Mouse (Mus musculus) embryonic facial prominence, embryonic 13.5 days (tissue): ENCODE measurements around the gene Polr3gl. TPM values are rescaled to one million over a fixed set of nuclear protein-coding genes. Genes with fewer than 3 reads are reported as not detected.

Experiments
- ATAC-seq: fragments of 200-750 bp; cut with Nextera tagmentation; 2 replicates; pipeline ENCODE4 v1.8.0; 2017; ENCODE audit warnings: low read depth; ENCODE audit not compliant: insufficient number of reproducible peaks, insufficient read depth, low FRiP score, low TSS enrichment
- H3K27ac ChIP-seq: fragments of 300-500 bp; sonication (generic); 2 replicates; pipeline ENCODE4 v1.5.1; 2015; ENCODE audit warnings: moderate library complexity, mild to moderate bottlenecking, inconsistent platforms
- H3K27me3 ChIP-seq: fragments of 300-500 bp; sonication (generic); 2 replicates; pipeline ENCODE4 v1.6.1; 2015; ENCODE audit warnings: mild to moderate bottlenecking, inconsistent platforms
- H3K36me3 ChIP-seq: fragments of 300-500 bp; sonication (generic); 2 replicates; pipeline ENCODE4 v1.6.1; 2015; ENCODE audit warnings: mild to moderate bottlenecking, inconsistent platforms
- H3K4me1 ChIP-seq: fragments of 300-500 bp; sonication (generic); 2 replicates; pipeline ENCODE4 v1.6.1; 2015; ENCODE audit warnings: inconsistent platforms
- H3K4me2 ChIP-seq: fragments of 300-500 bp; sonication (generic); 2 replicates; pipeline ENCODE4 v1.6.1; 2015; ENCODE audit warnings: moderate library complexity, mild to moderate bottlenecking, inconsistent platforms
- H3K4me3 ChIP-seq: fragments of 300-500 bp; sonication (generic); 2 replicates; pipeline ENCODE4 v1.5.1; 2015; ENCODE audit warnings: mild to moderate bottlenecking, inconsistent platforms
- H3K9ac ChIP-seq: fragments of 300-500 bp; sonication (generic); 2 replicates; pipeline ENCODE4 v1.6.1; 2015; ENCODE audit warnings: mild to moderate bottlenecking, inconsistent platforms
- H3K9me3 ChIP-seq: fragments of 300-500 bp; sonication (generic); 2 replicates; pipeline ENCODE4 v1.6.1; 2016; ENCODE audit warnings: inconsistent platforms
- WGBS: fragments of 180-500 bp; shearing (Covaris S2); methylation state at CpG from one replicate; pipeline ENCODE4 v1.1.7; 2015; ENCODE audit warnings: mixed read lengths; 5-methylcytosine and 5-hydroxymethylcytosine counted together
- polyA plus RNA-seq: library from polyadenylated mRNA; unstranded; fragments of >200 nt; fragmentation: Nextera tagmentation; extraction: Ambion mirVana; gene quantifications from 2 replicates; pipeline ENCODE4 v1.2.1, GENCODE M21; 2015

Polr3gl gene
- polyA plus RNA-seq, 1 experiment from 2014 or later, result 53.7 TPM

GRCm38 (mm10) chr3:96578561-96579238 is 15.3 kb downstream of the Polr3gl start:
- no peak for ATAC-seq
- H3K9me3 ChIP-seq, result no peaks in the 10 kb centered on the region
- no peaks in the 10 kb centered on the region; the same call in 1 of the 2 replicates for H3K27me3 ChIP-seq
- no peak overlapping the region for H3K4me2 ChIP-seq
- H3K4me1 ChIP-seq, result peaks cover 33% of the 10 kb centered on the region
- H3K27ac ChIP-seq, result no peak overlapping the region
- 77% methylated on average over 12 of the region's 12 CpGs for WGBS
- no peak overlapping the region for H3K9ac ChIP-seq
- H3K36me3 ChIP-seq, result peaks cover 5% of the 10 kb centered on the region; the same call in 1 of the 2 replicates
- H3K4me3 ChIP-seq, result no peak overlapping the region

DNA sequence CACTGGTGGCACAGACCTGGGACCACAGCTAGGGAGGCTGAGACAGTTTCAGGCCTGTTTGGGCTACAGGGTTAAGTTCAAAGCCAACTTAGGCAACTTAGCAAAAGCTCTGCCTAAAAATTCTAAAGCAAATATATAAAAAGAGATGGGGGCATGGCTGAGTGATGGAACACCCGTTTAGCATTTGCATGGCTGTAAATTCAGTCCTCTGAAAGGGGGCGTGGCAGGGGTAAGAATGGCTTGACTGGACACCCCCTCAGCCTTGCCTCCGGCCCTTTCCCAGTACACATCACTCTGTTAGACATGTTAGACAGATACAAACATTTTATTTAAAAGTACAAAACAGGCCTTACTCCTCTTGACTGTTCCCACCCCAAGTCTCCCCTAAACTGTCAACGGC is 16.4 kb downstream of the Polr3gl start:
- 79% methylated on average over 4 of the region's 4 CpGs for WGBS
- ATAC-seq, result no peak
- no peak overlapping the region for H3K9ac ChIP-seq
- no peaks in the 10 kb centered on the region for H3K9me3 ChIP-seq
- peak overlapping the region; percentile 79 for H3K27ac ChIP-seq
- H3K4me1 ChIP-seq, result peaks cover 33% of the 10 kb centered on the region
- peak overlapping the region; percentile 52; the same call in 1 of the 2 replicates for H3K4me2 ChIP-seq
- peaks cover 5% of the 10 kb centered on the region; the same call in 1 of the 2 replicates for H3K36me3 ChIP-seq
- no peak overlapping the region for H3K4me3 ChIP-seq
- no peaks in the 10 kb centered on the region; the same call in 1 of the 2 replicates for H3K27me3 ChIP-seq

DNA sequence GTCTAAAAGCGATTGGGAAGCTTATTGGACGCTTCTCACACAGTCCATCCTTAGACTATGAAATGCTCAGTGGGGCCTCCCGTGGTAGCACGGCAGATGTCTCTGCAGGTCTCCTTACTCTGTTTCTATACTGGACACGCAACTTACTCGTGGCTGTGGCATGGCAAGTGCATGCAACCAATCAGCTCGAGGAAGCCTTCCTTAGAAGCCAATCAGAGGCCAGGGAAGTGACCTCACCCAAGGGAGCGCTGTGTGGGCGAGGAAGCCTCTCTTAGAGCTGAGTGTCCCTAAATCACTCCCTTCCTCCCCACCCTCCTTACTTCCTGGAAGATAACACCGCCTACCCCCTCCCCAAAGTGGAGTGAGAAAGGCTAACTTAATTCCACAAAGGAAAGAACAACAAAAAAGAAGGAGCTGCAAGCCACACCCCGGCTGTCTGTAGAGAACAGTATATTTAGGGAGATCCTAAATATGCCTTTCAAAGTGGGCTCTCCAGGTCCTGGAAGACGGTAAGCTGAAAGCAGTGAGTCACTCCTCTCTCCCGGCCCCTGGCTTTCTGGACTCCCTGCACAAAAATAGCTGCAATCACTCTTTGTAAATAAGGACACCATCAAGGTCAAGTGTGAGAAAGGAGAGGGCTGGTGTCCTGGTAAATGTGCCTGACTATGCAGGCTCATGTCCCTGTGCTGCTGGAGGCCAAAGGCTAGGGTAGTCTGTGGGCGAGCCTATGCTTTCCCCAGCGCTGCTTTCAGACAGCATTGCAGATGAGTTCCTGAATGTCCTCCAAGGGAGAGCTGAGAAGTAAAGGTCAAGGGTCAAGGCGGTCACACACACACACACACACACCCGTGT is 17.1 kb downstream of the Polr3gl start, which contains the start of gene Gm16253:
Gene Gm16253, plus strand, starts transcription at position 295 of the 852 bp plus-strand sequence.
- H3K4me1 ChIP-seq, result peaks cover 33% of the 10 kb centered on the region
- H3K36me3 ChIP-seq, result peaks cover 5% of the 10 kb centered on the region; the same call in 1 of the 2 replicates
- H3K9me3 ChIP-seq, result no peaks in the 10 kb centered on the region
- H3K4me2 ChIP-seq, result peak within 1 kb of the TSS; percentile 52
- peak within 1 kb of the TSS; percentile 22; the same call in 1 of the 2 replicates for H3K9ac ChIP-seq
- peak within 1 kb of the TSS; percentile 79 for H3K27ac ChIP-seq
- peak within 1 kb of the TSS; percentile 20 for H3K4me3 ChIP-seq
- WGBS, result 33% methylated on average over 17 of the region's 17 CpGs
- peak; percentile 81 for ATAC-seq
- no peaks in the 10 kb centered on the region; the same call in 1 of the 2 replicates for H3K27me3 ChIP-seq

- peaks cover 33% of the 10 kb centered on the region for H3K4me1 ChIP-seq
- 58% methylated on average over 14 of the region's 14 CpGs for WGBS
- H3K27ac ChIP-seq, result peak overlapping the region; percentile 79
- no peak for ATAC-seq
- no peaks in the 10 kb centered on the region for H3K27me3 ChIP-seq
- H3K9ac ChIP-seq, result peak overlapping the region; percentile 22; the same call in 1 of the 2 replicates
- H3K36me3 ChIP-seq, result peaks cover 5% of the 10 kb centered on the region; the same call in 1 of the 2 replicates
- no peaks in the 10 kb centered on the region for H3K9me3 ChIP-seq
- H3K4me2 ChIP-seq, result peak overlapping the region; percentile 52
- peak overlapping the region; percentile 20 for H3K4me3 ChIP-seq
These were observed 17.8 kb downstream of the Polr3gl start for GRCm38 (mm10) chr3:96576005-96576658.

GRCm38 (mm10) chr3:96575272-96575984 is 18.6 kb downstream of the Polr3gl start:
- no peaks in the 10 kb centered on the region for H3K27me3 ChIP-seq
- peaks cover 26% of the 10 kb centered on the region for H3K4me1 ChIP-seq
- no peak overlapping the region for H3K4me2 ChIP-seq
- H3K27ac ChIP-seq, result no peak overlapping the region; the same call in 1 of the 2 replicates
- no peaks in the 10 kb centered on the region for H3K9me3 ChIP-seq
- no peak for ATAC-seq
- peaks cover 5% of the 10 kb centered on the region; the same call in 1 of the 2 replicates for H3K36me3 ChIP-seq
- WGBS, result 88% methylated on average over 8 of the region's 8 CpGs
- H3K4me3 ChIP-seq, result no peak overlapping the region
- H3K9ac ChIP-seq, result no peak overlapping the region

DNA sequence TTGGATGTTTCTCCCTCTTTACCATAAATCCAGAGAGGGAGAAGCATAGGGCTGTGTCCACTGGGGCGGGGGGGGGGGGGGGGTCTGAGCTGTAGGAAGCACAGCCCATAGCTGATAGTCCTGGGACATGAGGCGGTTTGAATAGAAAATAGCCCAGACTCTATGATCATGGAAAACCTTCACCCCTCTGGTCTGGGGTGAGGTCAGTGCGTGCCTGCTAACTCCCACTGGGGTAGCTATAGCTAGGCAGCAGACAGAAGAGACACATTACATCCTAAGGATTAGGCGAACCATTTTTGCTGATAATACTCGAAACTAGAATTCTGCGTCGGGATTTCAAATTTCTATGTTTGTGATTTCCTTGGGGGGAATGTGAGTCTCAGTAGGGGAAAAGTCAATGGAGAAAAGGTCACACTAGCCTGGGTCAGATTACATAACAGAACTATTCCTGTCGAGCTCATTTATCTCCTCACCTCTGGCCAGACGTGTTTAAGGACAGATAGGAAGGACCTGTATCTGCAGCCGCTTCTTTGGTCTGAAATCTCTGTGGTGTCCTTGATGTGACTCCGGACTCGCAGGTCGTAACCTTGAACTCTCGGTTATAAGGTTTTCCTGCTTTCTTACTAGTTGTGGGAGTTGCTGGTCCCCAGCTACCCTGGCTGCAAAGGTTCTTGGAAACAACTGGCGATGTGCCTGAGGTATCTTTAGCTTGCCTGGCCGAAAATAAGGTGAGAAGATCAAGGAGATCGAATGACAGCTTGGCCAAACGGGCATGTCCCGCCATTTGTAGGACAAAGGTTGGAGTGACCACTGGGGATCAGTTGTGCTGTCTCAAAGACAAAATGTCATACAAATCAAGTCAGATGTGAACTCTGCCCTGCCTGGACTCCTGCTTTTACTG is 20.1 kb downstream of the Polr3gl start:
- peaks cover 18% of the 10 kb centered on the region for H3K4me1 ChIP-seq
- H3K9me3 ChIP-seq, result no peaks in the 10 kb centered on the region
- no peak overlapping the region for H3K4me3 ChIP-seq
- no peaks in the 10 kb centered on the region for H3K27me3 ChIP-seq
- H3K4me2 ChIP-seq, result no peak overlapping the region
- no peak for ATAC-seq
- H3K9ac ChIP-seq, result no peak overlapping the region
- peaks cover 4% of the 10 kb centered on the region; the same call in 1 of the 2 replicates for H3K36me3 ChIP-seq
- 70% methylated on average over 19 of the region's 19 CpGs for WGBS
- H3K27ac ChIP-seq, result no peak overlapping the region

DNA sequence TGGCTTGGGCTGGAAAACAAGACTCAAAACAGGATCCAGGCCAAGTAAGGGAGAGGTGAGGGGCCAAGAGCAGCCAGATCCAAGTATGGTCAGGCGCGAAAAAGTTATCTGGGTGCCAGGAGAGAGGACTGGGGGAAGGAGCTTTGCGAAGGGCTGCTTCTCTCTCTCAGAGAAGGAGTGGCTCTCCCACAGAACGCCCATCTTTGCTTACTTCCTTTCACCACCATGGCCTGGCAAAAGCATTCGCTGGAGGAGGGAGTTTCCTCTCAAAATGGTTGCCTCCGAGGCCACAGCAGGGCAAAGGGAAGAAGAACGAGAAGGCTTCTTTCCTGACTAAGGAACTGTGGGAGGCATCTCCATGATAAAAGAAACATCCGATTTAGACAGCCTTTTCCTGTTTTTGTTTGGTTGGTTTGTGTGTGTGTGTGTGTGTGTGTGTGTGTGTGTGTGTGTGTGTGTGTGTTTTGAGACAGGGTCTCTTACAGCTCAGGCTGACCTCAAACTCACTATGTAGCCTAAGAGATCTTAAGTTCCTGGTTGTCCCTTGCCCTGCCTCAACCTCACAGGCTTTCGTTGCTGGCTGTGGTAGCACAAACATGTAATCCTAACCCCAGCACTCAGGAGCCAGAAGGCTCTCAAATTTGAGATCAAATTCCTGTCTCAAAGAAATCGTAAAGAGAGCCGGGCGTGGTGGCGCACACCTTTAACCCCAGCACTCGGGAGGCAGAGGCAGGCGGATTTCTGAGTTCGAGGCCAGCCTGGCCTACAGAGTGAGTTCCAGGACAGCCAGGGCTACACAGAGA is 21.9 kb downstream of the Polr3gl start:
- ATAC-seq, result no peak
- Histone ChIP-seq H3K27ac (no peak overlapping the region), H3K9me3 (no peaks in the 10 kb centered on the region), H3K27me3 (no peaks in the 10 kb centered on the region), H3K4me3 (no peak overlapping the region), H3K4me2 (no peak overlapping the region), H3K36me3 (no peaks in the 10 kb centered on the region), H3K4me1 (peaks cover 15% of the 10 kb centered on the region), H3K9ac (no peak overlapping the region)
- WGBS, result 70% methylated on average over 16 of the region's 16 CpGs

DNA sequence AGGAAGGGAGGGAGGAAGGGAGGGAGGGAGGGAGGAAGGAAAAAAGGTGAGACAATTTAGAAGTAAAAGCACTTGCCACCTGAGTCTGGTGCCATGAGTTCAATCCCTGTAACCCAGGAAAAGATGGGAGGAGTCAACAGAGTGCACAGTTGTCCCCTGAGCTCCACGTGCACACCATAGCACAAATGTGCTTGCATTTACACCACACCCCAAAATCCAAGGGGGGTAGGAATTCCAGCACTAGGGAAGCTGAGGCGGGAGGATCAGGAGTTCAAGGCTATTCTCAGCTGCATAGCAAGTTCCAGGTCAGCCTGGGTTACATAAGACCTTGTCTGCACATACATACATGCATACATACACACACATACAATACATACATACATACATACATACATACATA is 22.6 kb downstream of the Polr3gl start:
- Histone ChIP-seq H3K27ac (no peak overlapping the region), H3K36me3 (no peaks in the 10 kb centered on the region), H3K4me2 (no peak overlapping the region), H3K4me3 (no peak overlapping the region), H3K9ac (no peak overlapping the region), H3K9me3 (no peaks in the 10 kb centered on the region), H3K4me1 (peaks cover 7% of the 10 kb centered on the region), H3K27me3 (no peaks in the 10 kb centered on the region)
- no peak for ATAC-seq
- WGBS, result 85% methylated on average over 2 of the region's 2 CpGs

DNA sequence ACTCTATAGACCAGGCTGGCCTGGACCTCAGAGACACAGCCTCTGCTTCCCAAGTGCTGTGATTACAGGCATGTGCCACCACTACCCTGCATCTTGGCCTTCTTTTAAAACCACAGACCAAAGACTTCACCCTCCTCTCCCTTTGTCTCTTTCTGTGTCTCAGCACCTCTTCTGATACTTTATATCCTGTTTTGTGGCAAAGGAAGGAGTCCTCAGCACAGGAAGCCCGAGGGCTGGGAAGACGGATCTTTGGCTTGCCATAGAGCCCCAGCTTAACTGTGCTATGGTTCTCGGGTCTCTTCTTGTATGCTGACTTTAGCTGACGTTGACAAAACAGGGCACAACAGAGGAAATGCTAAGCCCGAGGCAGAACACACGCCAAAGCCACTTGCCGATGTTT is 23.3 kb downstream of the Polr3gl start:
- H3K36me3 ChIP-seq, result no peaks in the 10 kb centered on the region
- H3K4me1 ChIP-seq, result 0 out of 2 replicates have a peak, but pooled peaks cover 3% of the 10 kb centered on the region
- no peak overlapping the region for H3K9ac ChIP-seq
- no peak overlapping the region for H3K4me2 ChIP-seq
- H3K9me3 ChIP-seq, result no peaks in the 10 kb centered on the region
- no peak for ATAC-seq
- no peak overlapping the region for H3K4me3 ChIP-seq
- H3K27me3 ChIP-seq, result no peaks in the 10 kb centered on the region
- H3K27ac ChIP-seq, result no peak overlapping the region
- WGBS, result 57% methylated on average over 7 of the region's 7 CpGs
